Mouse (Mus musculus) frontal cortex, postnatal 36 days (tissue): ENCODE data around the gene Olfr331.
"Not testable (repeated sequence)": the region's sequence is repeated elsewhere in the genome, so short reads cannot be mapped to it uniquely, and the experiment has no call there.

Experiments
- DNase-seq, 2 experiments: peaks; one replicate each; pipeline ENCODE4 v3.0.0; 2022; ENCODE audit warnings: low spot score in 2 of 2

Olfr331 gene

DNA sequence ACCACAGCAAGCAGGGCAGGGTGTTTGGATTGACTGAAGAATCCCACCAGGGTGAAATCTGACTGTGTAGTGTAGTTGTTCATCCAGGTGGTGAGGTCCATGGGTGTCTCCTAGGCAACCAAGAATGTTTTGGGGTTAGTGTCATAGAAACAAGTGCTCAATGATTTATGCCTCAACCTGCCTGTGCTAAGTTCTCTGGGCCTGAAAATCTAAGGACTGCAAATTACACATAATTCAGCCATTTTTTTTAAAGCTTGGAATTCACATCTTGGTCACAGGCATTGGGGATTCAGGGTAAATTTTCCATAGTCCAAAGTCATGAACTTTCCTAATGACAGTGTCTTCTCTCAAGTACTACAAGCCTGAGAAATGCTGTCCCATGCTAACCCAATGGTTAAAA, at the start of gene Olfr331:
Gene Olfr331 (minus strand): TSS at position 101 of the 400 bp plus-strand sequence.
- not testable (repeated sequence) for DNase-seq

GRCm38 (mm10) chr11:58546322-58546721, 44.0 kb upstream of the Olfr331 start, which contains the start of gene Olfr329-ps:
Gene Olfr329-ps (minus strand): TSS chr11:58546422.
- DNase-seq, result no peak

- not testable (repeated sequence) for DNase-seq
These were observed 32.4 kb upstream of the Olfr331 start, which contains the start of gene Olfr330 for GRCm38 (mm10) chr11:58534736-58535135. Gene Olfr330 (minus strand): TSS chr11:58534836.

DNA sequence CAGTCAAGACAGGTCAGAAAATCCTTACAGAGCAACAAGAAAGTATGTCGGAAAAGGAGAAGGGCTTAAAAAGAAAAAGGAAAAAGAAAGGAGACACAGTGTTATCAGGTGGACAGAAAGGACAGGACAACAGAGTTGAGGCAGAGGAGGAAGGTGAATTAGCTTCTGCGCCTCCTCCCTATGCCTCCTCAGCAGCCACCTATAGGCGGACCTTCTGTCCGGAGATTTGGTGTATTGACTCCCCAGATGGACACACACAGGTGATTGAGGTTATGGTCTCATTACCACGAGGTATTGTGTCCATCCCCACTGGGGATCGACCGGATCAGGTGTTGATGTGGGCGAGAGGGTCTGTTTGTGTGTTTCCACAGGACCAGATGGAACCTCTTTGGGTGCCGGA, 17.4 kb upstream of the Olfr331 start:
- peak in 1 of 2 experiments; percentile 4 for DNase-seq

GRCm38 (mm10) chr11:58518916-58519315, 16.5 kb upstream of the Olfr331 start:
- DNase-seq, result peak; percentile 20 to 32

GRCm38 (mm10) chr11:58509058-58509457, 6.7 kb upstream of the Olfr331 start:
- DNase-seq, result not testable (repeated sequence)

DNA sequence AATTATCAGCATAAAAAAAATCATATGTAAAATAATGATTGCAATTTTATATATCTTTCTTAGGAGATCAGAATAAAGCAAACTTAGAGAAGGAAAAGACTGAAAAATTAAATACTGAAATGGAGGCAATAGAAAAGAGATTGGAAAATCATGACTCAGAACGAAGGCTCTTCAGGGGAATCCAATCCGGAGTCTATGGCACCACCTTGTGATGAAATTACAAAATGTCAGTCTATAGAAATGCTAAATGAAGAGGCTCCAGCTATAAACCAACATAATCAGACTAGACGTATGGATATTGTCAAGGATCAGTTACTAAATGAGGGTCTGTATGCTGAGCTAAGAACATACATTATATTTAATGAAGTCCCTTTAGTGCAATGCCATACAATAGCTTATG, 3.1 kb downstream of the Olfr331 start:
- peak in 1 of 2 experiments; percentile 7 for DNase-seq

DNA sequence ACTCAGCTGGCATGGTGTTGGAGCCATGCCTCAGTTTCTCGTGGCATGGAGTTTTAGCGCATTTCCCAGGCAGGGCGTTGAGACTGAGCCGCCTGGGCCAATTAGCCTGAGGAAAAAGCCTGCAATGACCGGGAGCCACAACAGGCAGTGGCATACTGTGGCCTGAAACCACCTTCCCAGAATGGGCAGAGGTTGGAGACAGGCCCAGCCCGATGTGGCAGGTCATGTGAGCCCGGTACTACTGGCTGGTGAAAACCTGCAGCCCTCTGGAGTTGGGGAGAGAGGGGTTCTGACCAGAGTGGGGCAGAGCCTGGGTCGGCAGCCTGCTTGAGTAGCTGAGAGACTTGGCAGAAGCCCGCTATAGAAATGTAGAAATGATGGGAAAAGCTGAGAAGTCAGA, 3.6 kb downstream of the Olfr331 start:
- DNase-seq, result no peak

GRCm38 (mm10) chr11:58492455-58492854, 9.9 kb downstream of the Olfr331 start, which contains the start of gene Olfr332:
Gene Olfr332 (minus strand): TSS chr11:58492555.
- DNase-seq, result no peak

DNA sequence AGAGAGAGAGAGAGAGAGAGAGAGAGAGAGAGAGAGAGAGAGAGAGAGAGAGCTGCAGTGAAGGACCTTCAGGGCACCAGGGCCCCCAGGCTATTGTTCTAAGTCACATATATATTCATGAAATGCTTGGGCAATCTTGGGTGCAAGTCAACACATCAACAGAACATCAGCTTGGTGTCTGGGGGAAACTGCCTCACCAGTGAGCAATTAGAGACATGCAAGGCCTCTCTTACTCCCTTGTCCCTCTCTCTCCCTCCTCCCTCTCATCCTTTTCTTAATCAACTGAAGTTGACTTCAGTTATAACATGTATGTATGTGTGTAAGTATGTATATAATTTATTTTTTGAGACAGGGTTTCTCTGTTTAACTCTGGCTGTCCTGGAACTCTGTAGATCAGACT, 40.2 kb downstream of the Olfr331 start, which contains the start of gene Olfr30:
Gene Olfr30 (minus strand): TSS at position 101 of the 400 bp plus-strand sequence.
- no peak for DNase-seq

GRCm38 (mm10) chr11:58453592-58453991, 48.8 kb downstream of the Olfr331 start:
- DNase-seq, result no peak

DNA sequence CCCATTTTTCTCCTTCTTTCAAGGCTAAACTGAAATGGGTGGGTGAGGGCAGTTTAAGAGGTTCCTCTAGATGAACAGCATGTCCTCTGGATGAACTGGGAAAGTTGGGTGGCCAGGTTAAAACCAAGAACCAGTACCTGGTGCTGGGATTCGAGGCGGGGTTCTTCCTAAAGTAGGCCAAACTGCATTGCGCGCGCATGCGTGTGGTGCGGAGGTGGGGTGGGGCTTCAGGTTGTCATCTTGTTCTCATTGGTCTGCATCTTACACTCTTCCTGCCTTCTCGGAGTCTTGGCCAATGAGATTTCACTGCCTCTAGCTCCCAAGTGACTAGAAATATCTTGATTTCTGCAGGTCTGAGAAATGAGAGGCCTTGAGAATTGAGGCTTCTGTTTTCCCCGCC, 49.6 kb downstream of the Olfr331 start, which contains the start of gene Lypd9:
Gene Lypd9 (minus strand): TSS at position 165 of the 400 bp plus-strand sequence.
- DNase-seq, result no peak
